ENCODE assay signal across 9 mouse cellular contexts in the genomic region with DNA sequence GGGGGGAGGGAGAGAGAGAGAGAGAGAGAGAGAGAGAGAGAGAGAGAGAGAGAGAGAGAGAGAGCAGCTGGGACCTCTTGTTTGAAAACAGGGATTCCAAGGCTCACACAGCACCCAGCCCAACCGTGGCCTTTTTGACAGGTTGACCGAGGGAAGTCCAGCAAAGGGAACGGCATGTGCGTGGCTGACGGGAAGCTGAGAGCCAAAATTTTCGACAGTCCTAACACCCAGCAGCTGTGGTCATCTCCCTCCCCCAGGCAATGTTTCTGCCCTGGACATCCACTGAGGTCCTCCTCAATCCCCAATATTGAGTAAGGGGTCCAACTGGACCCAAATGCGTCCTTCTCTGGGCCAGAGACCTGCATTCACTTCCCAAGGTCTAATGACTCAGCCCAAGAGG.
DNase-seq lines count a peak whose midpoint lies in the region; ATAC-seq lines count a peak whose summit lies in the region.
"Had no signal": no experiment of that assay in that cellular context is flagged by ENCODE, and none has a peak within 500 bp of the region (broad histone marks: within the 10 kb centered on the region; RNA-seq: fewer than 3 reads in every experiment).

No protein-coding gene starts in this region.

- peak; percentile 36 for DNase-seq in kidney, adult 11 months
- DNase-seq in lung, adult 18-20 months, result peak; percentile 46 to 58
- DNase-seq in left cerebral cortex, postnatal 14 days (ENCODE audit: low spot score in 2 of 2), result no peak
- DNase-seq in cerebellum, adult 9-10 months, result no peak
- DNase-seq: liver, embryonic 13.5 days had no signal

- intact Hi-C loops in left cerebral cortex, postnatal 14 days (cut with DNase I), result no loop called here

- H3K4me1 ChIP-seq in kidney, embryonic 14.5 days (ENCODE audit: control insufficient read depth, insufficient read depth, low read length), result peaks cover 25% of the 10 kb centered on the region
- H3K4me1 ChIP-seq in hindbrain, embryonic 12.5 days, result peaks cover 35% of the 10 kb centered on the region
- peaks cover 21% of the 10 kb centered on the region for H3K4me1 ChIP-seq in stomach, embryonic 15.5 days
- H3K4me1 ChIP-seq in liver, embryonic 12.5 days, result no peaks in the 10 kb centered on the region
- H3K4me1 ChIP-seq: liver, embryonic 13.5 days had no signal

- H3K36me3 ChIP-seq in kidney, embryonic 14.5 days (ENCODE audit: control insufficient read depth, insufficient read depth, low read length), result no peaks in the 10 kb centered on the region
- H3K36me3 ChIP-seq in hindbrain, embryonic 12.5 days, result no peaks in the 10 kb centered on the region
- H3K36me3 ChIP-seq in stomach, embryonic 15.5 days, result no peaks in the 10 kb centered on the region
- no peaks in the 10 kb centered on the region for H3K36me3 ChIP-seq in liver, embryonic 12.5 days
- H3K36me3 ChIP-seq: liver, embryonic 13.5 days had no signal

- no peak overlapping the region for H3K4me3 ChIP-seq in kidney, embryonic 14.5 days (ENCODE audit: low read length)
- no peak overlapping the region for H3K4me3 ChIP-seq in hindbrain, embryonic 12.5 days
- H3K4me3 ChIP-seq in stomach, embryonic 15.5 days (replicated peaks), result no peak overlapping the region
- H3K4me3 ChIP-seq in liver, embryonic 12.5 days, result no peak overlapping the region
- H3K4me3 ChIP-seq: liver, embryonic 13.5 days had no signal

- H3K9me3 ChIP-seq in kidney, embryonic 14.5 days (ENCODE audit: control insufficient read depth, low read length), result no peaks in the 10 kb centered on the region
- no peaks in the 10 kb centered on the region for H3K9me3 ChIP-seq in hindbrain, embryonic 12.5 days (replicated peaks)
- no peaks in the 10 kb centered on the region for H3K9me3 ChIP-seq in stomach, embryonic 15.5 days
- no peaks in the 10 kb centered on the region for H3K9me3 ChIP-seq in liver, embryonic 12.5 days (replicated peaks)
- H3K9me3 ChIP-seq: liver, embryonic 13.5 days had no signal

- no peaks in the 10 kb centered on the region for H3K27me3 ChIP-seq in kidney, embryonic 14.5 days (ENCODE audit: control insufficient read depth, insufficient read depth, low read length)
- no peaks in the 10 kb centered on the region for H3K27me3 ChIP-seq in hindbrain, embryonic 12.5 days
- H3K27me3 ChIP-seq in stomach, embryonic 15.5 days (replicated peaks), result no peaks in the 10 kb centered on the region
- peaks cover 9% of the 10 kb centered on the region; the same call in 1 of the 2 replicates for H3K27me3 ChIP-seq in liver, embryonic 12.5 days (replicated peaks)
- H3K27me3 ChIP-seq: liver, embryonic 13.5 days had no signal

- H3K27ac ChIP-seq in kidney, embryonic 14.5 days (ENCODE audit: low read depth, low read length), result no peak overlapping the region
- H3K27ac ChIP-seq in hindbrain, embryonic 12.5 days, result peak overlapping the region; percentile 46; the same call in 1 of the 2 replicates
- peak overlapping the region; percentile 85 for H3K27ac ChIP-seq in stomach, embryonic 15.5 days
- no peak overlapping the region for H3K27ac ChIP-seq in liver, embryonic 12.5 days
- H3K27ac ChIP-seq: liver, embryonic 13.5 days had no signal

- 46% methylated on average over 7 of the region's 7 CpGs for WGBS in kidney, embryonic 14.5 days
- WGBS in hindbrain, embryonic 12.5 days, result 36% methylated on average over 7 of the region's 7 CpGs
- 45% methylated on average over 7 of the region's 7 CpGs for WGBS in stomach, embryonic 15.5 days
- 60% methylated on average over 7 of the region's 7 CpGs for WGBS in liver, embryonic 12.5 days (ENCODE audit: insufficient replicate concordance)

- H3K4me2 ChIP-seq in kidney, embryonic 14.5 days (replicated peaks; ENCODE audit: low read depth, low read length), result no peak overlapping the region
- H3K4me2 ChIP-seq in hindbrain, embryonic 12.5 days (replicated peaks), result no peak overlapping the region
- H3K4me2 ChIP-seq in stomach, embryonic 15.5 days, result no peak overlapping the region
- H3K4me2 ChIP-seq in liver, embryonic 12.5 days, result no peak overlapping the region
- H3K4me2 ChIP-seq: liver, embryonic 13.5 days had no signal

- H3K9ac ChIP-seq in kidney, embryonic 14.5 days (ENCODE audit: low read depth, low read length), result no peak overlapping the region
- H3K9ac ChIP-seq in hindbrain, embryonic 12.5 days, result no peak overlapping the region
- H3K9ac ChIP-seq in stomach, embryonic 15.5 days, result no peak overlapping the region
- no peak overlapping the region for H3K9ac ChIP-seq in liver, embryonic 12.5 days
- H3K9ac ChIP-seq: liver, embryonic 13.5 days had no signal

- ATAC-seq in kidney, embryonic 14.5 days (ENCODE audit: low FRiP score, low TSS enrichment), result no peak
- ATAC-seq in hindbrain, embryonic 12.5 days (ENCODE audit: low FRiP score), result 0 out of 2 replicates have a peak, but pooled peaks have one; percentile 18
- peak; percentile 32; the same call in 1 of the 2 replicates for ATAC-seq in stomach, embryonic 15.5 days (ENCODE audit: insufficient read depth, low FRiP score, low read depth)
- ATAC-seq in liver, embryonic 12.5 days, result no peak

Comparison
In these comparisons a context has a peak if more than half of its experiments do, and no peak if none do; other contexts are left out.
1. DNase-seq: peak in kidney, adult 11 months (single experiment) and lung, adult 18-20 months (2 of 2); none in left cerebral cortex, postnatal 14 days (0 of 2) and cerebellum, adult 9-10 months (single experiment).
2. ATAC-seq: peak in hindbrain, embryonic 12.5 days (single experiment) and stomach, embryonic 15.5 days (single experiment); none in kidney, embryonic 14.5 days (single experiment) and liver, embryonic 12.5 days (single experiment).
3. H3K27ac ChIP-seq: peak in hindbrain, embryonic 12.5 days (single experiment) and stomach, embryonic 15.5 days (single experiment); none in kidney, embryonic 14.5 days (single experiment) and liver, embryonic 12.5 days (single experiment).